24 mouse cellular contexts compared by ENCODE assay signal in genomic region chr5:130076396-130076795, GRCm38 (mm10). TPM values are rescaled to one million over a fixed set of nuclear protein-coding genes. Genes with fewer than 3 reads are reported as not detected.
DNase-seq lines count a peak whose midpoint lies in the region; ATAC-seq and TF ChIP-seq lines count a peak whose summit lies in the region.
"Had no signal": no experiment of that assay in that cellular context is flagged by ENCODE, and none has a peak within 500 bp of the region (broad histone marks: within the 10 kb centered on the region; RNA-seq: fewer than 3 reads in every experiment).

No protein-coding gene starts in this region.

- H3K4me3 ChIP-seq in gastrocnemius, adult 2 months: no peak overlapping the region
- no peak overlapping the region for H3K4me3 ChIP-seq in liver, adult 2 months (ENCODE audit: insufficient read depth, low read depth, low read length)
- H3K4me3 ChIP-seq in liver, embryonic 12.5 days: no peak overlapping the region
- H3K4me3 ChIP-seq in hindbrain, embryonic 10.5 days: no peak overlapping the region
- H3K4me3 ChIP-seq: embryonic facial prominence, embryonic 10.5 days; forebrain, embryonic 10.5 days; hindbrain, embryonic 13.5 days; kidney, embryonic 15.5 days; limb, embryonic 12.5 days; liver, embryonic 13.5 days; stomach, embryonic 15.5 days had no signal

- no peaks in the 10 kb centered on the region for H3K27me3 ChIP-seq in liver, adult 2 months (ENCODE audit: control insufficient read depth, insufficient read depth, low read length)
- peaks cover 8% of the 10 kb centered on the region; the same call in 1 of the 2 replicates for H3K27me3 ChIP-seq in liver, embryonic 12.5 days (replicated peaks)
- H3K27me3 ChIP-seq in hindbrain, embryonic 10.5 days (ENCODE audit: insufficient read depth, poor library complexity, severe bottlenecking): peaks cover 18% of the 10 kb centered on the region
- H3K27me3 ChIP-seq: kidney, embryonic 15.5 days; limb, embryonic 12.5 days; stomach, embryonic 15.5 days had no signal

- peaks cover 6% of the 10 kb centered on the region; the same call in 1 of the 2 replicates for H3K79me2 ChIP-seq in liver, adult 2 months (ENCODE audit: control insufficient read depth, insufficient read depth, low read length)

- no peak for TF ChIP-seq CTCF in gastrocnemius, adult 2 months (IDR thresholded peaks at IDR 0.05)
- TF ChIP-seq CTCF in liver, adult 2 months (IDR thresholded peaks at IDR 0.05; ENCODE audit: low read depth, low read length): no peak

- no peak overlapping the region for H3K9ac ChIP-seq in liver, adult 2 months (ENCODE audit: low read depth, low read length)
- H3K9ac ChIP-seq in liver, embryonic 12.5 days: no peak overlapping the region
- H3K9ac ChIP-seq: hindbrain, embryonic 13.5 days; kidney, embryonic 15.5 days; limb, embryonic 12.5 days; liver, embryonic 13.5 days; stomach, embryonic 15.5 days had no signal

- H3K27ac ChIP-seq in gastrocnemius, adult 2 months: peak overlapping the region; percentile 46
- no peak overlapping the region for H3K27ac ChIP-seq in liver, adult 2 months (replicated peaks; ENCODE audit: insufficient read depth, low read depth, low read length)
- no peak overlapping the region for H3K27ac ChIP-seq in liver, embryonic 12.5 days
- H3K27ac ChIP-seq in hindbrain, embryonic 10.5 days: no peak overlapping the region
- H3K27ac ChIP-seq: embryonic facial prominence, embryonic 10.5 days; forebrain, embryonic 10.5 days; hindbrain, embryonic 13.5 days; kidney, embryonic 15.5 days; limb, embryonic 12.5 days; liver, embryonic 13.5 days; stomach, embryonic 15.5 days had no signal

- peaks cover 4% of the 10 kb centered on the region; the same call in 1 of the 2 replicates for H3K9me3 ChIP-seq in liver, embryonic 12.5 days (replicated peaks)
- no peaks in the 10 kb centered on the region; the same call in 1 of the 2 replicates for H3K9me3 ChIP-seq in hindbrain, embryonic 10.5 days
- H3K9me3 ChIP-seq: hindbrain, embryonic 13.5 days; kidney, embryonic 15.5 days; stomach, embryonic 15.5 days had no signal

- peaks cover 16% of the 10 kb centered on the region for H3K4me1 ChIP-seq in liver, adult 2 months (ENCODE audit: control insufficient read depth, insufficient read depth, low read length)
- H3K4me1 ChIP-seq in liver, embryonic 12.5 days: peaks cover 28% of the 10 kb centered on the region
- peaks cover 15% of the 10 kb centered on the region; the same call in 1 of the 2 replicates for H3K4me1 ChIP-seq in hindbrain, embryonic 10.5 days (replicated peaks)

- no peaks in the 10 kb centered on the region for H3K36me3 ChIP-seq in liver, adult 2 months (ENCODE audit: control insufficient read depth, insufficient read depth, low read length)
- H3K36me3 ChIP-seq in liver, embryonic 12.5 days: peaks cover 4% of the 10 kb centered on the region
- peaks cover 10% of the 10 kb centered on the region for H3K36me3 ChIP-seq in hindbrain, embryonic 10.5 days
- H3K36me3 ChIP-seq: kidney, embryonic 15.5 days; stomach, embryonic 15.5 days had no signal

- H3K4me2 ChIP-seq in liver, embryonic 12.5 days: no peak overlapping the region
- H3K4me2 ChIP-seq: hindbrain, embryonic 13.5 days; kidney, embryonic 15.5 days; limb, embryonic 12.5 days; liver, embryonic 13.5 days; midbrain, embryonic 11.5 days; stomach, embryonic 15.5 days had no signal

- intact Hi-C loops in gastrocnemius, adult 2 months (cut with DNase I): no loop called here

- no peak for TF ChIP-seq POLR2A in liver, adult 2 months (IDR thresholded peaks at IDR 0.05; ENCODE audit: extremely low read depth, insufficient read depth, low read length)

- no peak for ATAC-seq in liver, embryonic 12.5 days
- ATAC-seq: CD4-positive, CD25-positive, alpha-beta regulatory T cell, adult 4 months; forebrain, embryonic 16.5 days had no signal

- peak; percentile 19 for DNase-seq in adrenal gland, postnatal 25 days
- DNase-seq in adrenal gland, adult 2 months: no peak
- DNase-seq in gastrocnemius, adult 2 months: peak; percentile 77
- no peak for DNase-seq in gastrocnemius, postnatal 4 days (ENCODE audit: low spot score in 2 of 2)
- DNase-seq in liver, adult 2 months (ENCODE audit: extremely low read depth, low read depth, low spot score): peak; percentile 57
- DNase-seq in hindbrain, embryonic 10.5 days (ENCODE audit: low spot score): no peak
- DNase-seq: kidney, adult 11 months; kidney, postnatal 36 days; liver, embryonic 13.5 days; lung, adult 2 months; lung, postnatal 14 days; right cerebral cortex, adult 18-20 months; right cerebral cortex, postnatal 4 days; thymus, postnatal 4 days had no signal

- 59% methylated on average over 6 of the region's 6 CpGs for WGBS in liver, adult 2 months
- WGBS in liver, embryonic 12.5 days (ENCODE audit: insufficient replicate concordance): 50% methylated on average over 6 of the region's 6 CpGs
- 72% methylated on average over 6 of the region's 6 CpGs for WGBS in hindbrain, embryonic 10.5 days

RNA-seq across cellular contexts. Expression of gene Tpst1, which starts 3.3 kb away (rescaled TPM):
- 48.5 and 55.1 TPM in 2 replicates for total RNA-seq in adrenal gland, postnatal 25 days (2021)
- total RNA-seq in adrenal gland, adult 2 months (2021): 10 to 100 TPM; 27.5 to 66.2 TPM
- polyA plus RNA-seq in adrenal gland, adult 2 months (2012; rRNA removed): 39.5 and 42.4 TPM in 2 replicates
- 1 to 10 TPM; 3.7 to 5.4 TPM for total RNA-seq in gastrocnemius, adult 2 months (2021)
- 10 to 100 TPM; 40.6 to 41.8 TPM for total RNA-seq in gastrocnemius, postnatal 4 days (2021)
- total RNA-seq in liver, adult 2 months (2014; rRNA removed): 15.6 and 20.1 TPM in 2 replicates
- polyA plus RNA-seq in liver, adult 2 months (2012; rRNA removed): 9.3 and 10.8 TPM in 2 replicates
- polyA plus RNA-seq in liver, embryonic 12.5 days (2016; fragmentation: Nextera tagmentation; extraction: Ambion mirVana): 37.1 and 37.2 TPM in 2 replicates
- polyA plus RNA-seq in hindbrain, embryonic 10.5 days (2016; fragmentation: Nextera tagmentation; extraction: Ambion mirVana): 50.0 and 50.3 TPM in 2 replicates

RNA-seq across cellular contexts. Expression of gene Crcp, which starts 47.3 kb away (rescaled TPM):
- total RNA-seq in adrenal gland, postnatal 25 days (2021): 43.9 and 48.0 TPM in 2 replicates
- total RNA-seq in adrenal gland, adult 2 months (2021): 10 to 100 TPM; 33.6 to 43.0 TPM
- 6.6 and 10.2 TPM in 2 replicates for polyA plus RNA-seq in adrenal gland, adult 2 months (2012; rRNA removed)
- 10 to 100 TPM; 18.7 to 19.3 TPM for total RNA-seq in gastrocnemius, adult 2 months (2021)
- total RNA-seq in gastrocnemius, postnatal 4 days (2021): 10 to 100 TPM; 14.4 to 16.3 TPM
- total RNA-seq in liver, adult 2 months (2014; rRNA removed): 27.8 and 33.6 TPM in 2 replicates
- polyA plus RNA-seq in liver, adult 2 months (2012; rRNA removed): 11.8 and 14.7 TPM in 2 replicates
- 33.9 and 34.7 TPM in 2 replicates for polyA plus RNA-seq in liver, embryonic 12.5 days (2016; fragmentation: Nextera tagmentation; extraction: Ambion mirVana)
- 57.6 and 61.3 TPM in 2 replicates for polyA plus RNA-seq in hindbrain, embryonic 10.5 days (2016; fragmentation: Nextera tagmentation; extraction: Ambion mirVana)

RNA-seq across cellular contexts. Expression of gene Asl, which starts 47.3 kb away (rescaled TPM):
- 116 and 167 TPM in 2 replicates for total RNA-seq in adrenal gland, postnatal 25 days (2021)
- 100 to 1,000 TPM in 1 of 2 experiments, 10 to 100 TPM in 1; 92.5 to 106 TPM for total RNA-seq in adrenal gland, adult 2 months (2021)
- polyA plus RNA-seq in adrenal gland, adult 2 months (2012; rRNA removed): 74.2 and 115 TPM in 2 replicates
- 10 to 100 TPM in 1 of 2 experiments, 1 to 10 TPM in 1; 9.3 to 13.2 TPM for total RNA-seq in gastrocnemius, adult 2 months (2021)
- 10 to 100 TPM; 13.0 to 14.8 TPM for total RNA-seq in gastrocnemius, postnatal 4 days (2021)
- total RNA-seq in liver, adult 2 months (2014; rRNA removed): 683 and 898 TPM in 2 replicates
- polyA plus RNA-seq in liver, adult 2 months (2012; rRNA removed): 622 and 696 TPM in 2 replicates
- 39.1 and 41.1 TPM in 2 replicates for polyA plus RNA-seq in liver, embryonic 12.5 days (2016; fragmentation: Nextera tagmentation; extraction: Ambion mirVana)
- polyA plus RNA-seq in hindbrain, embryonic 10.5 days (2016; fragmentation: Nextera tagmentation; extraction: Ambion mirVana): 37.9 and 40.8 TPM in 2 replicates

Comparison
In these comparisons a context has a peak if more than half of its experiments do, and no peak if none do; other contexts are left out.
1. DNase-seq: peak in adrenal gland, postnatal 25 days (single experiment), gastrocnemius, adult 2 months (single experiment) and liver, adult 2 months (single experiment); none in adrenal gland, adult 2 months (single experiment), gastrocnemius, postnatal 4 days (0 of 2) and hindbrain, embryonic 10.5 days (single experiment).